Mouse (Mus musculus): ENCODE data around the gene Capn5.

Gene Capn5

GRCm38 (mm10) chr7:98108636-98109430, 69.2 kb downstream of the Capn5 start:
- peak in 1 of 2 experiments; percentile 36 for DNase-seq

GRCm38 (mm10) chr7:98106272-98106671, 71.8 kb downstream of the Capn5 start:
- DNase-seq = no peak

DNA sequence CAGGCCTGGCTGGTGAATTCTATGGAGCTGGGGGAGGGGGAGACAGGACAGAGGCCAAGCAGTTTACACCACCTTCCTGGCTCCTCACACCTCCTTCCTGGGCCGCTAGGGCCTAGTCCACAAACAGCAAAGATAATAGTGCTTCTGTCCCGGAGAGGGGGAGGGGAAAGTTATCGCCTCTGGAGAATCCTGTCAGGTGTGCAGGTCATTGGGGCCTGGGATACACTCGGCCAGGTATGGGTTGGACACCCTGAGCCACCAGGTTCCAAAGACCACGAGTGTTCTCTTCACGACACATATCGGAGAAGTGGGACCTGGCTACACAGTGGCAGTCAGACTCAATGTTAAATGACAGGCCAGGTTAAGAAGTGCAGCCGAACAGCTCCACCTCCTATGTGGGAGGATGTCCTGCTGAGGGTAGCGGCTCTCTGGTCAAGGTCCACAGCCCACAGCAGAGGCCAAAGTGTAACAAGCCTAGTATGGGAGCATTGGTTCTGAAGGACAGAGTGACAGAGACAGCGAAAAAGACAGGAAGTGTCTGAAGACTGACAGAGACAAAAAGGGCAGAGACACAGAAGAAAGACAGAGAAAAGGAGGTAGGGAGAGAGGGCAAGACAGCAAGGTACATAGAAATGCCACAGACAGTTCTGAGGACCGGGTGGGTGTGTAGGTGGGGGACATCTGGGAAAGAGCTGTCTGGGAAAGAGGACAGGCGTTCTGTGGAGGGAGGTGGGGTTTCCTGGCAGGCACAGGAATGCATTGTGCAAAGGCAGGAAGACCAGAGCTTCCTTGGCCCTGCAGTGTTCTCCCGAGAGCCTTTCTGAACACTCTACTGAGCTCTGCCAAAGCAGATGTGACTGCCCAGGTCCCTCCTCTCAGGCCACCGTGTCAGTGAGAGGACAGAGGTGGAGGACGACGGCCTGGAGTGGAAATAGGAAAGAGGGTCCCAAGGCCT, 73.3 kb downstream of the Capn5 start:
- DNase-seq = no peak

GRCm38 (mm10) chr7:98103942-98104292, 74.2 kb downstream of the Capn5 start:
- DNase-seq = no peak

- DNase-seq = peak; percentile 65 to 72
Observed at GRCm38 (mm10) chr7:98103002-98103941, 74.8 kb downstream of the Capn5 start.

GRCm38 (mm10) chr7:98102488-98102887, 75.6 kb downstream of the Capn5 start:
- no peak for DNase-seq

GRCm38 (mm10) chr7:98097557-98097956, 80.5 kb downstream of the Capn5 start:
- no peak for DNase-seq

GRCm38 (mm10) chr7:98095852-98096251, 82.2 kb downstream of the Capn5 start:
- DNase-seq = no peak

GRCm38 (mm10) chr7:98086346-98086745, 91.7 kb downstream of the Capn5 start:
- DNase-seq = no peak

DNA sequence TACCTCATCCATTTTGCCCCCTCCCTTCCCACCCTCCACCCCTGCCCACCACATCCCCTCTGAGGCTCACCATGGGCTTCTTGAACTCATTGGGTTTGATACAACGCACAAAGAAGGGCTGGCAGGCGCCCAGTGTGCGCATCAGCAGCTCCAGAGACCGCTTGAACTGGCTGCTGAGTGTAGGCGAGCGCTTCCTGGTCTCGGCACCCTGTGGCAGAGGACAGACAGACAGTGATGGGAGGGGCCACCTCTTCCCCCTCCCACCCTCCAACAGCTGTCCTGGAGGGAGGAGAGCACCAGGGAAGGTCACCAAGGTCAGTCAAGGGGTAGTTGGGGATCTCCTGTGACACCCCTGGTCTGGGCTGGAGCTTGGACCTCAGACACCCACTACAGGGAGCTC, 92.8 kb downstream of the Capn5 start:
- DNase-seq = no peak

- DNase-seq = no peak
Observed at GRCm38 (mm10) chr7:98084541-98085293, 93.4 kb downstream of the Capn5 start.

GRCm38 (mm10) chr7:98082376-98082775, 95.7 kb downstream of the Capn5 start:
- no peak for DNase-seq

GRCm38 (mm10) chr7:98077453-98077852, 100.6 kb downstream of the Capn5 start:
- no peak for DNase-seq

DNA sequence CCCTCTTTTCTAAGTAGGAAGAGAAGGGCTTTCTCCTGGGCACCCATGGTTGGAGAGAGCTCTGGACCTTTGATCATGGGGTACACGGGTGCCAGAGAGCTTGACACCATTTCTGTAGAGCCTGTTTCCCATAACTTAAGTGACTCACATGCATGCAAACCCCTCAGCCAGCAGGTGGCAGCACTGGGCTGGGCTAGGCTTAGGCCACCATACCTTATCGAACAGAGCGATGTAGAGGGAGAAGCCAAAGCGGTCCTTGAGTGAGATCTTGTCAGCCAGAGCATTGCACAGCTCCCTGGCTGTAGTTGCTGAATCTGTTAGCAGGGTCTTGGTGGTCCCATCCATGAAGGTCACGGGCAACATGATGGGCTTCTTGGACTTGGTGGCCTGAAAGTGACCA, 106.5 kb downstream of the Capn5 start:
- peak; percentile 77 to 80 for DNase-seq

All from thymus, postnatal 36 days (tissue).